Mouse (Mus musculus): ENCODE measurements around the gene Ccdc6.

Ccdc6 gene

DNA sequence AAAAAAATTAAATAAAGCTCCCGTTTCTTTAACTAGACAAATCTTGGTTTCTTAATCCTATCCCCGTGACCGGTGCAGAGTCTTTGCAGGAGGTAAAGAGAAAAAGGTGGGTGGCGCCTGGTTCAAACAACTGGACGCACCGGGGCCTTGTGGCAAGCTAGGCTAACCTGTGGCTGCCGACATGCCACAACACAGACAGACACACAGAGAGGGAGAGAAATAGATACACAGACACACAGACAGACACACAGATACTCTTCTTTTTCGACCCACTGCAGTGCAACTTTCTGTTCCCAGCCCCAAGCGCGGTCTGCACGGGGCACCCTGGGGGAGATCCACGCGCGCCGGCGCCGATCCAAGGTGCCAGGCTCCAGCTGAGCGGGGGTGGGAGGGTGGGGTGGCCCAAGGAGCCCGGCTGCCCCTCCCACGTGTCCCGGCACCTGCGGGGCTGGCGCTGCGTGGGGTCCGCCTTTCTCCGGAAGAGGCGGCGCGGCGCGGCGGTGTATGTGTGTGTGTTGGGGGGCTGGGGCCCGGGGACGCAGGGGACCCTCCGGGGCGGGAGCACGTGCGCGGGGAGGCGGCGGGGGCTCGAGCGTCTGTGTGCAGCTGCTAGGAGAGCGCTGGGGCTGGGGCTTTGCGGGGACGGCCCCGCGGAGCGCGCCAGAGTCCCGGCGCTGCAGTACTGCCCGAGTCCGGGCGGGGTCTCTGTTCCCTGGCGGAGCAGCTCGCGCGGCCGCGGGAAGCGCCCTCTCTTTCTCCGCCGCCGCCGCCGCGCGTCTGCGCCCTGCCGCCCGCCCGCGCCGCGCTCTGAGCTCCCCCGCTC is at the start of gene Ccdc6:
Gene Ccdc6, plus strand, starts transcription at position 756 of the 823 bp plus-strand sequence.
- no peaks in the 10 kb centered on the region for H3K9me3 ChIP-seq (ENCODE audit: low read length)
- TF ChIP-seq NANOG (IDR thresholded peaks at IDR 0.05; ENCODE audit: borderline replicate concordance, low read length), result no peak
- no peak for TF ChIP-seq POU5F1 (IDR thresholded peaks at IDR 0.05; ENCODE audit: borderline replicate concordance, low read length)
- TF ChIP-seq CTCF (conservative IDR thresholded peaks at IDR 0.05; ENCODE audit: low read length), result no peak
- peaks cover 76% of the 10 kb centered on the region for H3K4me1 ChIP-seq (replicated peaks; ENCODE audit: low read depth, low read length)
- peaks cover 14% of the 10 kb centered on the region for H3K36me3 ChIP-seq (ENCODE audit: insufficient read depth, low read length)
- no peaks in the 10 kb centered on the region for H3K27me3 ChIP-seq (ENCODE audit: insufficient read depth, low read length)
- H3K4me3 ChIP-seq (replicated peaks; ENCODE audit: low read length), result peak within 1 kb of the TSS; percentile 94

GRCm38 (mm10) chr10:70049771-70050170 is 47.1 kb upstream of the Ccdc6 start:
- no peak overlapping the region for H3K4me3 ChIP-seq (replicated peaks; ENCODE audit: low read length)
- no peak for TF ChIP-seq POU5F1 (IDR thresholded peaks at IDR 0.05; ENCODE audit: borderline replicate concordance, low read length)
- no peaks in the 10 kb centered on the region for H3K36me3 ChIP-seq (ENCODE audit: insufficient read depth, low read length)
- H3K27me3 ChIP-seq (ENCODE audit: insufficient read depth, low read length), result no peaks in the 10 kb centered on the region
- no peaks in the 10 kb centered on the region for H3K4me1 ChIP-seq (replicated peaks; ENCODE audit: low read depth, low read length)
- peaks cover 11% of the 10 kb centered on the region for H3K9me3 ChIP-seq (ENCODE audit: low read length)

DNA sequence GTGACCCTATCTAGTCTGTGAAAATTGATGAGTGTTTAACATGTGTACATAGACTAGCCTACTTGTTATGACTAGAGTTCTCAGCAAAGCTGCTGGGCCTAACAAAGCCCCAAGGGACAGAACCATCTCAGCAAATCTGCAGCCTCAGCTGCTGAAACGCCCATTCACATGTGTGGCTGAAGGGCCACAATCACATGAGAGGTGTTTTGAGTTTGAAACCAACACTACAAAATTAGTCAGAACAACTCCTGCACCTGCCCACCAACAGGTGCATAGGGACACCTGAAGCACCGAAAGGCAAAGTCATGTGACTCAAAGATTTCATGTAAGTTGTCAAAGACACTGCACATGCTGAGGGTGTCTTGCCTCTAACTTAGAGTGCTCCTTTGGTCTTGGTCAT is 41.6 kb upstream of the Ccdc6 start:
- Histone ChIP-seq H3K36me3 (ENCODE audit: insufficient read depth, low read length) (no peaks in the 10 kb centered on the region), H3K4me3 (replicated peaks; ENCODE audit: low read length) (no peak overlapping the region), H3K9me3 (ENCODE audit: low read length) (peaks cover 11% of the 10 kb centered on the region), H3K27me3 (ENCODE audit: insufficient read depth, low read length) (peaks cover 18% of the 10 kb centered on the region), H3K4me1 (replicated peaks; ENCODE audit: low read depth, low read length) (peaks cover 8% of the 10 kb centered on the region)
- TF ChIP-seq CTCF (conservative IDR thresholded peaks at IDR 0.05; ENCODE audit: low read length) (no peak), POU5F1 (IDR thresholded peaks at IDR 0.05; ENCODE audit: borderline replicate concordance, low read length) (no peak), NANOG (IDR thresholded peaks at IDR 0.05; ENCODE audit: borderline replicate concordance, low read length) (no peak)

DNA sequence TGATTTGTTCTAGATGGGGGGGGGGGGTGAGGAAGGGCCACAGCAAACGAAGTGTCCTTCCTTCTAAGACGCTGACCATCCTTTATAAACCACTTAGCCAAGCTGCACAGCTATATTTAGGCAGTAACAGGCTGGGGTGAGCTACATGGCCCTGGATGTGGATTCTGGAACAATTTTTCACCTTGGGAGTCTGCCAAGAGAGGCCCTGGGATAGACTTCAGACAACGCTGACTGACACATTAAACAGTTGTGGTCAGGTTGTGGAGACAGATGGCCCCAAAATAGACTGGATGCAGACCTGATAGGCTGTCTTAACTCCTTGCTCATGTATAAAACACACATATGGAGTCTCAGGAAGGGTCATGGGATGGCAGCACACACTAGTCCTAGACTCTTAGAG is 39.9 kb upstream of the Ccdc6 start:
- peaks cover 23% of the 10 kb centered on the region for H3K27me3 ChIP-seq (ENCODE audit: insufficient read depth, low read length)
- H3K36me3 ChIP-seq (ENCODE audit: insufficient read depth, low read length), result no peaks in the 10 kb centered on the region
- TF ChIP-seq POU5F1 (IDR thresholded peaks at IDR 0.05; ENCODE audit: borderline replicate concordance, low read length) (no peak), CTCF (conservative IDR thresholded peaks at IDR 0.05; ENCODE audit: low read length) (no peak), NANOG (IDR thresholded peaks at IDR 0.05; ENCODE audit: borderline replicate concordance, low read length) (no peak)
- H3K4me3 ChIP-seq (replicated peaks; ENCODE audit: low read length), result no peak overlapping the region
- peaks cover 17% of the 10 kb centered on the region for H3K4me1 ChIP-seq (replicated peaks; ENCODE audit: low read depth, low read length)
- H3K9me3 ChIP-seq (ENCODE audit: low read length), result peaks cover 11% of the 10 kb centered on the region

- Histone ChIP-seq H3K36me3 (ENCODE audit: insufficient read depth, low read length) (no peaks in the 10 kb centered on the region), H3K4me1 (replicated peaks; ENCODE audit: low read depth, low read length) (peaks cover 21% of the 10 kb centered on the region), H3K9me3 (ENCODE audit: low read length) (no peaks in the 10 kb centered on the region), H3K27me3 (ENCODE audit: insufficient read depth, low read length) (peaks cover 23% of the 10 kb centered on the region), H3K4me3 (replicated peaks; ENCODE audit: low read length) (peak overlapping the region; percentile 27; the same call in 1 of the 2 replicates)
- TF ChIP-seq NANOG (IDR thresholded peaks at IDR 0.05; ENCODE audit: borderline replicate concordance, low read length) (no peak), POU5F1 (IDR thresholded peaks at IDR 0.05; ENCODE audit: borderline replicate concordance, low read length) (no peak), CTCF (conservative IDR thresholded peaks at IDR 0.05; ENCODE audit: low read length) (no peak)
Observed at GRCm38 (mm10) chr10:70060021-70060688, 36.8 kb upstream of the Ccdc6 start.

GRCm38 (mm10) chr10:70060689-70061081 is 36.2 kb upstream of the Ccdc6 start:
- H3K27me3 ChIP-seq (ENCODE audit: insufficient read depth, low read length), result peaks cover 23% of the 10 kb centered on the region
- 0 out of 2 replicates have a peak overlapping the region, but pooled peaks have one; percentile 13 for H3K4me3 ChIP-seq (replicated peaks; ENCODE audit: low read length)
- no peaks in the 10 kb centered on the region for H3K9me3 ChIP-seq (ENCODE audit: low read length)
- H3K4me1 ChIP-seq (replicated peaks; ENCODE audit: low read depth, low read length), result peaks cover 21% of the 10 kb centered on the region
- no peaks in the 10 kb centered on the region for H3K36me3 ChIP-seq (ENCODE audit: insufficient read depth, low read length)
- TF ChIP-seq NANOG (IDR thresholded peaks at IDR 0.05; ENCODE audit: borderline replicate concordance, low read length) (no peak), POU5F1 (IDR thresholded peaks at IDR 0.05; ENCODE audit: borderline replicate concordance, low read length) (no peak), CTCF (conservative IDR thresholded peaks at IDR 0.05; ENCODE audit: low read length) (no peak)

GRCm38 (mm10) chr10:70063881-70064555 is 32.9 kb upstream of the Ccdc6 start:
- peaks cover 15% of the 10 kb centered on the region for H3K27me3 ChIP-seq (ENCODE audit: insufficient read depth, low read length)
- H3K9me3 ChIP-seq (ENCODE audit: low read length), result no peaks in the 10 kb centered on the region
- TF ChIP-seq POU5F1 (IDR thresholded peaks at IDR 0.05; ENCODE audit: borderline replicate concordance, low read length) (no peak), NANOG (IDR thresholded peaks at IDR 0.05; ENCODE audit: borderline replicate concordance, low read length) (no peak), CTCF (conservative IDR thresholded peaks at IDR 0.05; ENCODE audit: low read length) (no peak)
- peaks cover 31% of the 10 kb centered on the region for H3K4me1 ChIP-seq (replicated peaks; ENCODE audit: low read depth, low read length)
- no peaks in the 10 kb centered on the region for H3K36me3 ChIP-seq (ENCODE audit: insufficient read depth, low read length)
- no peak overlapping the region for H3K4me3 ChIP-seq (replicated peaks; ENCODE audit: low read length)

DNA sequence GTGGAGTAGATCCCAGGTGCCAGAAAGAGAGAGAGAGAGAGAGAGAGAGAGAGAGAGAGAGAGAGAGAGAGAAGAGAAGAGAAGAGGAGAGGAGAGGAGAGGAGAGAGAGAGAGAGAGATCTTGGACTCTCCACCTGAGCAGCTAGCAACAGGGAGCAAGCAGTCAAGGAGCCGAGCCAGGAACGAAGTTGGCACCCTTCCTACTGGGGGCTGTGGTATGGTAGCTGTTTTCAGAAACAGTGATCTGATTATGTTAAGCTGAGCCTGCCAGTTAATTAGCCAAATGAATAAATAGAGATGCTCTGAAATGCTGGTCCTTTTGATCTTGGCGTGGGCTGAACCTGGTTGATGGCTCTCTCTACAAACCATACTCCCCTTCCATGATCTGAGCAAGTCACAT is 31.7 kb upstream of the Ccdc6 start:
- H3K27me3 ChIP-seq (ENCODE audit: insufficient read depth, low read length), result peaks cover 6% of the 10 kb centered on the region
- peaks cover 1% of the 10 kb centered on the region; the same call in 1 of the 2 replicates for H3K9me3 ChIP-seq (ENCODE audit: low read length)
- TF ChIP-seq NANOG (IDR thresholded peaks at IDR 0.05; ENCODE audit: borderline replicate concordance, low read length) (no peak), POU5F1 (IDR thresholded peaks at IDR 0.05; ENCODE audit: borderline replicate concordance, low read length) (no peak), CTCF (conservative IDR thresholded peaks at IDR 0.05; ENCODE audit: low read length) (no peak)
- no peak overlapping the region for H3K4me3 ChIP-seq (replicated peaks; ENCODE audit: low read length)
- H3K4me1 ChIP-seq (replicated peaks; ENCODE audit: low read depth, low read length), result peaks cover 32% of the 10 kb centered on the region
- no peaks in the 10 kb centered on the region for H3K36me3 ChIP-seq (ENCODE audit: insufficient read depth, low read length)

All from E14TG2a.4 (cell line).